Mouse (Mus musculus) CH12.LX (cell line): ENCODE measurements around the gene Gh. TPM values are rescaled to one million over a fixed set of nuclear protein-coding genes. Genes with fewer than 3 reads are reported as not detected.

Source experiments
- DNase-seq: peaks from one replicate; pipeline ENCODE4 v3.0.0-alpha.2; 2013; ENCODE audit errors: extremely low read depth
- H3K27ac ChIP-seq: 2 replicates; pipeline ENCODE4 v1.5.1; 2012; ENCODE audit warnings: low read depth, mild to moderate bottlenecking, control low read depth, moderate library complexity; ENCODE audit not compliant: insufficient read depth
- H3K27me3 ChIP-seq: replicated peaks from 2 replicates; pipeline ENCODE3; 2012; ENCODE audit warnings: inconsistent platforms
- H3K36me3 ChIP-seq, 2 experiments: replicated peaks in 1 of 2; 2 replicates each; pipeline versions ENCODE3 to v1.6.1; 2012; ENCODE audit warnings: inconsistent platforms in 1 of 2, low read length in 1 of 2, mild to moderate bottlenecking in 1 of 2, mixed read lengths in 1 of 2, moderate library complexity in 1 of 2; ENCODE audit not compliant: control insufficient read depth in 1 of 2, insufficient read depth in 1 of 2
- H3K4me1 ChIP-seq, 2 experiments: 2 replicates each; pipeline ENCODE4 v1.6.1; 2012; ENCODE audit warnings: inconsistent platforms in 1 of 2, moderate library complexity in 1 of 2; ENCODE audit not compliant: insufficient read depth in 2 of 2, control insufficient read depth in 1 of 2
- H3K4me2 ChIP-seq: 2 replicates; pipeline ENCODE4 v1.6.1; 2012; ENCODE audit warnings: low read depth, mild to moderate bottlenecking, control low read depth; ENCODE audit not compliant: poor library complexity, insufficient read depth, severe bottlenecking
- H3K4me3 ChIP-seq, 3 experiments: fragments of 150-350 bp in 1 of 3; sonication (generic) in 1 of 3; replicated peaks in 1 of 3; 2 replicates each; pipeline versions ENCODE3 to v1.5.1; 2011 to 2012; ENCODE audit warnings: low read depth in 2 of 3, low read length in 2 of 3, mild to moderate bottlenecking in 2 of 3, moderate library complexity in 2 of 3, control low read depth in 1 of 3, improper control_type of control experiment in 1 of 3, inconsistent platforms in 1 of 3, mixed read lengths in 1 of 3; ENCODE audit not compliant: poor library complexity in 1 of 3
- H3K79me2 ChIP-seq: replicated peaks from 2 replicates; pipeline ENCODE4 v1.6.1; 2012; ENCODE audit warnings: mild to moderate bottlenecking, moderate library complexity; ENCODE audit not compliant: control insufficient read depth, poor library complexity, insufficient read depth, severe bottlenecking; ENCODE audit errors: extremely low read depth
- H3K9ac ChIP-seq: 2 replicates; pipeline ENCODE4 v1.6.1; 2012; ENCODE audit warnings: low read depth, mild to moderate bottlenecking, control low read depth, moderate library complexity; ENCODE audit not compliant: insufficient read depth
- H3K9me3 ChIP-seq: replicated peaks from 2 replicates; pipeline ENCODE3; 2012; ENCODE audit warnings: low read length, inconsistent platforms, mixed read lengths
- BHLHE40 ChIP-seq: IDR thresholded peaks from 2 replicates; pipeline ENCODE4 v1.6.1; 2011; ENCODE audit warnings: mild to moderate bottlenecking, low read depth, low read length, improper control_type of control experiment
- CHD1 ChIP-seq: IDR thresholded peaks from 2 replicates; pipeline ENCODE4 v1.6.1; 2012; ENCODE audit warnings: low read depth, low read length, improper control_type of control experiment, inconsistent platforms
- CHD2 ChIP-seq: IDR thresholded peaks from 2 replicates; pipeline ENCODE4 v1.6.1; 2011; ENCODE audit warnings: low read length, improper control_type of control experiment
- CTCF ChIP-seq, 2 experiments: IDR thresholded peaks in 1 of 2; conservative IDR thresholded peaks in 1 of 2; 2 replicates each; pipeline ENCODE4 v1.5.1; 2011 to 2012; ENCODE audit warnings: low read depth in 2 of 2, low read length in 2 of 2, improper control_type of control experiment in 1 of 2, inconsistent platforms in 1 of 2, mild to moderate bottlenecking in 1 of 2, moderate library complexity in 1 of 2
- E2F4 ChIP-seq: IDR thresholded peaks from 2 replicates; pipeline ENCODE4 v1.6.1; 2011; ENCODE audit warnings: low read depth, low read length, improper control_type of control experiment; ENCODE audit not compliant: insufficient replicate concordance
- ELF1 ChIP-seq: IDR thresholded peaks from 2 replicates; pipeline ENCODE4 v1.6.1; 2014; ENCODE audit warnings: low read depth, mild to moderate bottlenecking, inconsistent platforms, low read length, improper control_type of control experiment
- EP300 ChIP-seq: IDR thresholded peaks from 2 replicates; pipeline ENCODE4 v1.6.1; 2011; ENCODE audit warnings: low read length, improper control_type of control experiment
- ETS1 ChIP-seq: conservative IDR thresholded peaks from 2 replicates; pipeline ENCODE4 v1.6.1; 2012; ENCODE audit warnings: low read depth, mild to moderate bottlenecking, inconsistent platforms, low read length, improper control_type of control experiment, moderate library complexity
- GABPA ChIP-seq: IDR thresholded peaks from 2 replicates; pipeline ENCODE4 v1.6.1; 2012; ENCODE audit warnings: low read depth, low read length, improper control_type of control experiment, inconsistent platforms; ENCODE audit not compliant: insufficient replicate concordance
- HCFC1 ChIP-seq: IDR thresholded peaks from 2 replicates; pipeline ENCODE4 v1.6.1; 2012; ENCODE audit warnings: low read depth, mild to moderate bottlenecking, inconsistent platforms, low read length, improper control_type of control experiment
- IRF4 ChIP-seq: IDR thresholded peaks from 2 replicates; pipeline ENCODE4 v1.6.1; 2014; ENCODE audit warnings: low read depth, mild to moderate bottlenecking, inconsistent platforms, low read length, improper control_type of control experiment
- JUN ChIP-seq: IDR thresholded peaks from 2 replicates; pipeline ENCODE4 v1.6.1; 2011; ENCODE audit warnings: low read depth, mild to moderate bottlenecking, low read length, improper control_type of control experiment, moderate library complexity; ENCODE audit not compliant: insufficient read depth
- JUND ChIP-seq: conservative IDR thresholded peaks from 2 replicates; pipeline ENCODE4 v1.6.1; 2011; ENCODE audit warnings: low read depth, low read length, improper control_type of control experiment
- KAT2A ChIP-seq: IDR thresholded peaks from 2 replicates; pipeline ENCODE4 v1.6.1; 2012; ENCODE audit warnings: low read length, improper control_type of control experiment, inconsistent platforms; ENCODE audit not compliant: insufficient replicate concordance
- MAFK ChIP-seq: IDR thresholded peaks from 2 replicates; pipeline ENCODE4 v1.6.1; 2011; ENCODE audit warnings: low read length, improper control_type of control experiment; ENCODE audit not compliant: insufficient replicate concordance
- MAX ChIP-seq: IDR thresholded peaks from 2 replicates; pipeline ENCODE4 v1.6.1; 2011; ENCODE audit warnings: low read length, improper control_type of control experiment
- MAZ ChIP-seq: IDR thresholded peaks from 2 replicates; pipeline ENCODE4 v1.6.1; 2012; ENCODE audit warnings: low read depth, mild to moderate bottlenecking, inconsistent platforms, low read length, improper control_type of control experiment, moderate library complexity
- MEF2A ChIP-seq: IDR thresholded peaks from 2 replicates; pipeline ENCODE4 v1.6.1; 2014; ENCODE audit warnings: low read depth, mild to moderate bottlenecking, inconsistent platforms, low read length, improper control_type of control experiment, borderline replicate concordance
- MXI1 ChIP-seq: IDR thresholded peaks from 2 replicates; pipeline ENCODE4 v1.6.1; 2011; ENCODE audit warnings: mild to moderate bottlenecking, low read depth, low read length, improper control_type of control experiment
- MYC ChIP-seq: IDR thresholded peaks from 2 replicates; pipeline ENCODE4 v1.6.1; 2011; ENCODE audit warnings: low read depth, mild to moderate bottlenecking, improper control_type of control experiment, low read length
- NELFE ChIP-seq: IDR thresholded peaks from 2 replicates; pipeline ENCODE4 v1.6.1; 2011; ENCODE audit warnings: low read depth, low read length, improper control_type of control experiment
- NRF1 ChIP-seq: IDR thresholded peaks from 2 replicates; pipeline ENCODE4 v1.6.1; 2014; ENCODE audit warnings: low read depth, mild to moderate bottlenecking, inconsistent platforms, low read length, improper control_type of control experiment, moderate library complexity
- PAX5 ChIP-seq: IDR thresholded peaks from 2 replicates; pipeline ENCODE4 v1.6.1; 2012; ENCODE audit warnings: low read length, inconsistent platforms, mixed read lengths
- POLR2A ChIP-seq: IDR thresholded peaks from 2 replicates; pipeline ENCODE4 v1.6.1; 2011; ENCODE audit warnings: low read depth, mild to moderate bottlenecking, improper control_type of control experiment, low read length
- POLR2AphosphoS2 ChIP-seq: IDR thresholded peaks from 2 replicates; pipeline ENCODE4 v1.6.1; 2011; ENCODE audit warnings: low read depth, low read length, improper control_type of control experiment
- RCOR1 ChIP-seq: conservative IDR thresholded peaks from 2 replicates; pipeline ENCODE4 v1.6.1; 2012; ENCODE audit warnings: low read depth, mild to moderate bottlenecking, inconsistent platforms, low read length, improper control_type of control experiment
- SIN3A ChIP-seq: IDR thresholded peaks from 2 replicates; pipeline ENCODE4 v1.6.1; 2012; ENCODE audit warnings: low read length, improper control_type of control experiment, inconsistent platforms
- SMC3 ChIP-seq: IDR thresholded peaks from 2 replicates; pipeline ENCODE4 v1.6.1; 2011; ENCODE audit warnings: low read depth, low read length, improper control_type of control experiment
- TBP ChIP-seq: conservative IDR thresholded peaks from 2 replicates; pipeline ENCODE4 v1.6.1; 2011; ENCODE audit warnings: low read depth, low read length, improper control_type of control experiment
- TCF12 ChIP-seq: IDR thresholded peaks from 2 replicates; pipeline ENCODE4 v1.6.1; 2014; ENCODE audit warnings: low read depth, mild to moderate bottlenecking, inconsistent platforms, low read length, improper control_type of control experiment
- UBTF ChIP-seq: IDR thresholded peaks from 2 replicates; pipeline ENCODE4 v1.6.1; 2012; ENCODE audit warnings: low read depth, mild to moderate bottlenecking, inconsistent platforms, low read length, improper control_type of control experiment, moderate library complexity
- USF1 ChIP-seq: IDR thresholded peaks from 2 replicates; pipeline ENCODE4 v1.6.1; 2014; ENCODE audit warnings: low read depth, mild to moderate bottlenecking, inconsistent platforms, low read length, improper control_type of control experiment
- USF2 ChIP-seq: conservative IDR thresholded peaks from 2 replicates; pipeline ENCODE4 v1.6.1; 2011; ENCODE audit warnings: low read depth, low read length, improper control_type of control experiment
- ZC3H11A ChIP-seq: IDR thresholded peaks from 2 replicates; pipeline ENCODE4 v1.6.1; 2012; ENCODE audit warnings: low read depth, mild to moderate bottlenecking, inconsistent platforms, low read length, improper control_type of control experiment
- ZKSCAN1 ChIP-seq: IDR thresholded peaks from 2 replicates; pipeline ENCODE4 v1.6.1; 2012; ENCODE audit warnings: low read depth, inconsistent platforms, low read length, improper control_type of control experiment, borderline replicate concordance
- ZMIZ1 ChIP-seq: IDR thresholded peaks from 2 replicates; pipeline ENCODE4 v1.6.1; 2012; ENCODE audit warnings: low read depth, mild to moderate bottlenecking, inconsistent platforms, low read length, improper control_type of control experiment
- ZNF384 ChIP-seq: IDR thresholded peaks from 2 replicates; pipeline ENCODE4 v1.6.1; 2012; ENCODE audit warnings: low read depth, low read length, improper control_type of control experiment, inconsistent platforms
- dilution Hi-C: fragments of 300-500 bp; cut with MboI; formaldehyde crosslinking; loops from 2 replicates; pipeline ENCODE4 v1.14.3; 2020; ENCODE audit warnings: low sequenced_read_pairs; ENCODE audit not compliant: extremely low pct_unique_long_range_greater_than_20kb, extremely low pct_ligation_motif_present
- in situ Hi-C: fragments of 300-500 bp; cut with MboI; formaldehyde crosslinking; loops from 3 replicates; pipeline ENCODE4 v1.14.3; 2019; ENCODE audit warnings: low sequenced_read_pairs, low pct_ligation_motif_present, low pct_unique_long_range_greater_than_20kb, mixed read lengths
- polyA plus RNA-seq: library from polyadenylated mRNA; unstranded; fragments of >175 nt; gene quantifications from 2 replicates; pipeline ENCODE4 v1.2.1, GENCODE M21; 2012; ENCODE audit warnings: low read depth; ENCODE audit not compliant: insufficient read length
- total RNA-seq, 2 experiments: library from RNA; depleted of rRNA; stranded (reverse); fragments of 300-350 nt in 1 of 2; fragments of >200 nt in 1 of 2; gene quantifications; 2 replicates each; pipeline ENCODE4 v1.2.3; 2012 to 2014

Gene Gh
- total and polyA plus RNA-seq, 3 experiments: 0.38 to 1.0 (median 0.68) TPM

- peak overlapping the region; percentile 67 for H3K9ac ChIP-seq
- H3K4me2 ChIP-seq: peak overlapping the region; percentile 86
- dilution Hi-C loops: no loop called here
- H3K27ac ChIP-seq: peak overlapping the region; percentile 96
- H3K4me3 ChIP-seq: peak overlapping the region in 1 of 3 experiments; percentile 5
- H3K4me1 ChIP-seq: peaks cover 57 to 83% of the 10 kb centered on the region in 2 experiments
- in situ Hi-C loops: loop anchor here (25.0 kb wide), 1 partner anchor 455 kb away; the partner anchor contains the start of genes Milr1 and Pecam1
- no peaks in the 10 kb centered on the region for H3K9me3 ChIP-seq
- peaks cover 23 to 24% of the 10 kb centered on the region in 2 experiments for H3K36me3 ChIP-seq
- TF ChIP-seq ETS1 (no peak), GABPA (no peak), PAX5 (no peak), SMC3 (no peak), MXI1 (0 out of 2 replicates have a peak, but pooled peaks have one; percentile 7), UBTF (0 out of 2 replicates have a peak, but pooled peaks have one; percentile 40), ZKSCAN1 (no peak), ZMIZ1 (no peak), POLR2A (no peak), CTCF (conservative IDR thresholded peaks at IDR 0.05 in 1 of 2, IDR thresholded peaks at IDR 0.05 in 1 of 2; ENCODE audit: low read depth in 2 of 2, low read length in 2 of 2) (no peak), BHLHE40 (no peak), MYC (no peak), MAFK (no peak), NRF1 (no peak), ELF1 (no peak), MAX (no peak), TBP (no peak), SIN3A (0 out of 2 replicates have a peak, but pooled peaks have one; percentile 23), USF1 (no peak), EP300 (no peak), POLR2AphosphoS2 (no peak), NELFE (no peak), MAZ (no peak), USF2 (no peak), JUN (no peak), MEF2A (no peak), ZNF384 (peak; percentile 73; the same call in 1 of the 2 replicates), IRF4 (no peak), CHD2 (no peak), TCF12 (no peak), CHD1 (peak; percentile 46; the same call in 1 of the 2 replicates), ZC3H11A (no peak), KAT2A (no peak), HCFC1 (no peak), JUND (no peak), RCOR1 (no peak), E2F4 (no peak)
- peak; percentile 29 for DNase-seq
- H3K27me3 ChIP-seq: no peaks in the 10 kb centered on the region
- H3K79me2 ChIP-seq: peaks cover 18% of the 10 kb centered on the region
Observed at GRCm38 (mm10) chr11:106307432-106307831, 5.8 kb upstream of the Gh start.
